Mouse (Mus musculus) urinary bladder, postnatal 4 days (tissue): Measurements from ENCODE around the gene Sgsh.
"Not testable (repeated sequence)": the region's sequence is repeated elsewhere in the genome, so short reads cannot be mapped to it uniquely, and the experiment has no call there.

Source experiments
- DNase-seq, 2 experiments: peaks; one replicate each; pipeline ENCODE4 v3.0.0; 2021 to 2022; ENCODE audit warnings: low spot score in 2 of 2

Gene Sgsh

DNA sequence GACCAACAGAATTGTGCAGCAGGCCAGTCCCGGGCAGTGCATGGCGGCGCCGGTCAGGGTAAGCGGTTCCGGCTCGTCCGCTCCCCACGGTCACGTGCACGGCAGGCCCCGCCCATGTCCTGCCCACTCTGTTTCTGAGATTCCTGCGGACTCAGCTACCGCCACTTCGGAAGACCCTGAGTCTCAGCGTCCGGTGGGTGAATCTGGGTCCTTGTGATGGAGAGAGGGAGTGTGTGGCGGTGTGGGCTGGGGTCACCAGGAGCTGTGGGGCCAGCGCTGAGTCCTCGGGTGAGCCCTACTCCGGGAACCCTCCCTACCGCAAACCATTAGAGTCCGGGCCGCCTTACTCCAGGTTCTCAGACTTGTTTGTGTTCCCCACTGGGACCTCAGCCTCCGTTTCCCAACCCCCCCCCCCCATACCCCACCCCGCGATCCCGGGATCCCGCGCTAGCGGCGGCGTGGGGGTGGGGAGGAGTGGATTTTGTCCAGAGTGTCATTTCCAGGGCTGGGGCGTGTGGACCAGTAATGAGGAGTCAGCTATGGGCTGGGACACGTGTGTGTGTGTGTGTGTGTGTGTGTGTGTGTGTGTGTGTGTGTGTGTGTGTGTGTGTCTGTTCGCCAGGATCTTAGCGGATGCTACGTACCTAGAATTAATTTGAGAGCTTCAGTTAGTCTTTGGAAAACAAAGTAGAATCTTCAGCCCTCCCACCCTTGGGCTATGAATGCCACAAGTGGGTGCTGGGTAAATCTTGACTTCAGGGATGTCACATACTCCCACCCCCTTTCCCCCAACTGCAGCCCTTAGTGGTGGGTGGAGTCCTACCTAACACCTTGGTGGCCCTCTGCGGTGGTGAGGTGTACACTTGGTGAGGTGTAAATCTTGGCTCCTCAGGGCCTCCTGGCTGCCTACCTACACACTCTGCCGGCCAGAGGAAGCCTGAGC is at the start of gene Sgsh, which contains the start of gene Slc26a11:
TSS of gene Sgsh (minus strand) at position 94 of the 943 bp plus-strand sequence.
TSS of gene Slc26a11 (plus strand) at position 115 of the 943 bp plus-strand sequence.
- peak; percentile 83 to 89 for DNase-seq

DNA sequence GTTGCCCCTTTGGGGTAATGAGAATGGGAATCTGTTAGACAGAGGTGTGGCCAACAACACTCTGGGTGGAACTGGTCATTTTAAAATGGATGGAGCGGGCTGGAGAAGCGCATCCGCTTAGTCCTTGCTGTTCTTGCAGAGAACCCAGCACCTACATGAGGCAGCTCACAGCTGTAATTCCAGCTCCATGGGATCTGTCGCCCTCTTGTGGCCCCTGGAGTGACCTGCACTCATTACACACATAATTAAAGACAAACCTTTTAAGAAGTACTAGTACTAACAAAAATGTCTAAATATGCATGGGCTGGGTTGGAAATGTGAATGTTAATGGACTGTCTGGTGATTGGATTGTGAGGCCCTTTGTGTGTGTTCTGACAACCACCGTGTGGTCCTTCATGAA is 49.3 kb upstream of the Sgsh start:
- no peak for DNase-seq

GRCm38 (mm10) chr11:119402501-119403160 is 47.3 kb upstream of the Sgsh start:
- DNase-seq, result no peak

GRCm38 (mm10) chr11:119396461-119396860 is 41.1 kb upstream of the Sgsh start:
- no peak for DNase-seq

GRCm38 (mm10) chr11:119395931-119396330 is 40.6 kb upstream of the Sgsh start:
- DNase-seq, result no peak

GRCm38 (mm10) chr11:119395394-119395793 is 40.1 kb upstream of the Sgsh start:
- no peak for DNase-seq

GRCm38 (mm10) chr11:119394210-119394609 is 38.9 kb upstream of the Sgsh start:
- no peak for DNase-seq

GRCm38 (mm10) chr11:119393483-119393804 is 38.1 kb upstream of the Sgsh start:
- DNase-seq, result no peak

DNA sequence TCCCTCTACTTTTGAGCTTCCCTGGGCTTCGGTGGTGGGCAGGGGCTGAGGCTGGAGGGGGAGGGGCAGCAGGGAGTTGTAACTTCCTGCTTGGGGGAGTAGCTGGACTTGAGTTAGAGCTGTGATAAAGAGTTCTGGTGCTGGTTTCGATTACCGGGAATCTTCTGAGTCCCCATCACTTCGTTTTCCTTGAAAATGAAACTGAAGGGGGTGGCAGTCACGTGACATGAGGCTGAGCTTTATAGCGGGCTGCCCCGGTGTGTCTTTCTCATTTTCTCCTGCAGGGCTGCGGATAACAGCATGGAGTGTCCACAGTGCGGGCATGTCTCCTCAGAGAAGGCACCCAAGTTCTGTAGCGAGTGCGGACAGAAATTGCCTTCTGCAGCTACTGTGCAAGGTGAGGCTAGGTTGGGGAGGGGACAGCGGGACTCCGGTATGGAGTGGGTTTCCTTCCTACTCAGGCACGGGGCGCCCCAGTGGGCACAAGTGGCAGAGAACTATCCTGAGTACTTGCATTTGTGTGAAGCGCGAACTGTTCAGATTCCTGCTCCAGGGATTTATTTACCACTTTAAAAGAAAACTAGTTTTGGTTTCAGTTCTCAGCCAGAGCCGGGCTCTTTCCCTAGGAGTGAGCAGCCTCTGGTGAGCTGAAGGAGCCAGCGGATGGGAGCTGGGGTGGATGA is 37.6 kb upstream of the Sgsh start, which contains the start of gene Rnf213:
TSS of gene Rnf213 (plus strand) at position 301 of the 683 bp plus-strand sequence.
- DNase-seq, result peak in 1 of 2 experiments; percentile 58

DNA sequence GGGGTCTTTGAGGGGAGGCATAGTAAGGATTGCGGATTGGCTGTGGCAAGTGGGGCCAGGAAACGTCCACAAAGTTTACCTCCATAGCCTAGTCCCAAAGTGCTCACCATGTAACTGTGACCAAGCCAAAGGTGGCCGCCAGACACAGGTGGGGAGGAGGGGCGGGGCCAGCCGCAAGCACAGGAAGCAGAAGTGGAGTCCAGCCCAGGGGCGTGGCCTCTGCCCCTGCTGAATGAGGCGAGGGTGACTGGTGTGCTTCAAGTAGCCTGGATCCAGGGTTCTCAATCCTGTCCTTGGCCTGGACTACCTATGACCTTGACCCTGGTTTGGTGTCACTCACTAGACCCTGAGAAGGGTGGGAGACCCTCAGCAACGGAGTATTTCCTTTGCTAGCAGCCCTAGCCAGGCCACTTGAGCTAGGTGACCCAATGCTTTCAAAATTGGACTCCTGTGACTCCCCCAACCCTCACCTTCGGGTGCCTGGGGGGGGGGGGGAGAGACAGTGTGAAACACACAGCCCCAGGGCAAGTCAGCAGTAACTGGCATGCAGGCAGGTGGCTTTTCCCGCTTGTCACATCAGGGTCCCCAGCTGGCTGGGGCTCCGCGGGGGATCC is 36.8 kb upstream of the Sgsh start:
- peak; percentile 69 to 74 for DNase-seq

DNA sequence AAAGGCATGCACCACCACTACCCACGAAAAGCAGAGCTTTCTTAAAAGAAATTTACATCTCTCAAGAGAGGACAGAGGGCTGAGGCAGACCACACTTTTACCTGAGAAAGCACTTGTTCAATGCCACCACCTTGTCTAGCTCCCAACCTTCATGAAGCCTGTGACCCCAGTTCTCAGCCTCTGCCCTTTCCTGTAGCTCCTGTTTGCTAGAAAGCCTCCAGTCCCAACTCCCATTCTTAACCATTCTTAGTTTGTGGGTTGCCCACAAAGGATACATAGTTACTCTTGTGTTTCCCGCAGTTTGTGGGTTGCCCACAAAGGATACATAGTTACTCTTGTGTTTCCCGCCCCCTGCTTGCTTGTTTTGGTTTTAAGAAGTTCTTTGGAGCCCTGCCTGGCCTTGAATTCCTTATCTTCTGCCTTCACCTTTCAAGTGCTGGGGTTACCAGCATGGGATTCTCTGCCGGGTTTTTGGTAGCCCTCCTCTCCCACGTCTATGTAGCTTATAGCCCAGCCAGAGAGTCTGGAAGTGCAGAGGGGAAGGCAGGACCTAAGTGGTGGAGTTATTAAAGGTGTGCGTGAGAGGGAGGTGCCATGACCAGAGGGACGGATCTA is 36.2 kb upstream of the Sgsh start:
- DNase-seq, result no peak

DNA sequence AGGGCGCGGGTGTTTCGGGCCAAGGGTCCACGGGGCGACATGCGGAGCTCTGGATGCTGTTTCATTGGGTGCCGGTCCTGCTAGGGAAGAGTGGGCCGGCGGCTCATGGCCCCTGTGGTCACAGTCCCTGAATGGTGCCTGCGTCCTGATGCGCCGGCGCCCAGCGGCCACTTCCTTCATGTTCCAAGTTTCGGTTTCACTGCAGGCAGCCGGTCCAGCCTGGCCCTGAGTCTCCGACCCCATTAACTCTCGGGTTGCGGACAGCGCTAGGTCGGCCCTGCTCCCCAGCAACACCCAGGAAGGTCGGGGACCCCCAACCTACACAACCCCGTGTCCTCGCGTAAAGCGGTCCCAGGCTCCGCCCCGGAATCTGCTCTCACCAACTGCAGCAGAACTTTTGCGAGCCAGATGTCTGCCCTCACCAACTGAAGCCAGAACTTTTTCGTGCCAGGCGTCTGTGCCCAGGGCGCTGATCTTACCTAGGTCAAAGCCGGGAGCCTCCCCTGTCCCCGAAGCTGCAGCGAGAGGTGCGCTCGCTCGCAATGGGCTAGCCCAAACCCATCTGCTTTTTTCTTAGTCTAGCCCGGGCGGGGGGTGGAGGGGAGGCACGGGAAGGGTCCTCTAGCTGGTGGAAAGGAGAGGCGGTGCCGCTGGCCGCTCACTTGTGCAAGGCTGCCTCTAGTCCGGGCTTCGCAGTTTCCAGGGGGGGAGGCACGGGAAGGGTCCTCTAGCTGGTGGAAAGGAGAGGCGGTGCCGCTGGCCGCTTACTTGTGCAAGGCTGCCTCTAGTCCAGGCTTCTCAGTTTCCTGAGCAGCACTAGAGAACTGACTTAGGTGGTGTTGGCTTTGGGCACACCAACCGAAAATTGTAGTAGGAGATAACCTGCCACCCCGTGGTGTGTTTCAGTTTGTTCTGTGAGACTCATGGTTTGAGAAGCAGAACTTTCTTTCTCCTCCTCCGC is 35.2 kb upstream of the Sgsh start:
- peak; percentile 63 to 67 for DNase-seq

- DNase-seq, result peak; percentile 73 to 84
These were observed 34.5 kb upstream of the Sgsh start for GRCm38 (mm10) chr11:119389851-119390270.

- DNase-seq, result not testable (repeated sequence)
These were observed 31.9 kb upstream of the Sgsh start for GRCm38 (mm10) chr11:119387273-119387672.

- no peak for DNase-seq
These were observed 31.0 kb upstream of the Sgsh start for GRCm38 (mm10) chr11:119386306-119386705.

DNA sequence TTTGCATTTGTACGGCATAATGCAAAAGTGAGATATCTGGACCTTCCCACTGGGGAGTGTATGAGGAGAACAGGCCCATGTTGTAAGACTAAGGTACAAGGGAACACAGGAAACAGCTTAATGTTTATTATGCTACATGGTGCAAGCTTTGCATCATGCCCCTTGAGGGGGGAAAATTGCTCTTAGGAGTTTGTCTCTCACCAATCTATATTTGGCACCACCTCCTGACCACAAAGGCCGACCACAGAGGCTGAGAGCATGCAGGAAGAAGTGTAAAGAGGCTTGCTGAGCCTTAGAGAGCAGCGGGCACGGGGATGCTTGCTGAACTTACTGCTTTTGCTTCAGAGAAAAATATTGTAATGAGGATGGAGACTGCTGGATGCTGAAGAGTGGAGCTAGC is 29.6 kb upstream of the Sgsh start:
- no peak for DNase-seq

DNA sequence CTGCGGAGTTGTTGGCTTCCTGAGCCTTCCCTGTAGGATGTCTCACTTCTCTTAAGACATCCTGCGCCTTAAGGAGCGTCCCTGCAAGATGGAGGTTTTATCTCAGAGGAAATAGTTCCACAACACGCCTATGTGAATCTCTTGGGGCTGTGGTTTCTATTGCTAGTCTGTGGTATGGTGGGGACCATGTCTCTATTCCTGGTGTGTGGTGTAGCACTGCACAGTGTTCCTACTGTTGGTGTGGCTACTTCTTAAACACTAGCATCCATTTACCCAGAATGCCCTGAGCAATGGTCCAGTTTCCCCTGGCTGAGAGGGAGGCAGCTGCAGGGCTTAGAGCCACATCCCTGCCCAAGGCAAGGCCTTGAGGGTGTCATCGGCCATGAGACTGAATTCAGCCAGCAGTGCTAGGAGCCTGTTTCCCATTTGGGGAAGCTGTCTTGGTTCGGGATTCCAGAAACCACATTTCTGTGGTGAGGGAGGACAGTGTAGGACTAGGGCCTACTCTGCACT is 27.1 kb upstream of the Sgsh start:
- DNase-seq, result no peak

GRCm38 (mm10) chr11:119381631-119382337 is 26.4 kb upstream of the Sgsh start:
- no peak for DNase-seq

GRCm38 (mm10) chr11:119378551-119378950 is 23.2 kb upstream of the Sgsh start:
- no peak for DNase-seq
